Mouse (Mus musculus) kidney, adult 18-20 months (tissue): ENCODE measurements at regions not wholly inside any gene's neighbourhood (a gene's known extent, or its start where the extent isn't known, plus 50 kb on each side); places are given as distances from the start of the nearest gene placed in this dataset.

Experiments
- DNase-seq: peaks from one replicate; pipeline ENCODE4 v3.0.0; 2021

- no peak for DNase-seq
These were observed 102.5 kb downstream of the Uchl5 start for GRCm38 (mm10) chr1:143879622-143880021.

GRCm38 (mm10) chr1:143878266-143878665 is 101.2 kb downstream of the Uchl5 start:
- DNase-seq, result no peak

- DNase-seq, result no peak
These were observed 83.2 kb downstream of the Uchl5 start for GRCm38 (mm10) chr1:143860319-143860718.

- DNase-seq, result no peak
These were observed 81.5 kb downstream of the Uchl5 start for GRCm38 (mm10) chr1:143858532-143858931.
